Mouse (Mus musculus): ENCODE measurements around the gene Cfhr2. TPM values are rescaled to one million over a fixed set of nuclear protein-coding genes. Genes with fewer than 3 reads are reported as not detected.

The Cfhr2 gene
- 0.08 and 0.17 TPM in 2 replicates for polyA plus RNA-seq (2015; fragmentation: Nextera tagmentation; extraction: Ambion mirVana)

GRCm38 (mm10) chr1:139858548-139858947 lies at the start of gene Cfhr2:
Gene Cfhr2 (minus strand): TSS chr1:139858702.

GRCm38 (mm10) chr1:139781143-139781542 lies 77.4 kb downstream of the Cfhr2 start, which contains the start of gene Gm4788:
Gene Gm4788 (minus strand): TSS chr1:139781243.

Other genes with a start within 250 kb of the Cfhr2 start
- not detected in 2 replicates for gene Gm4788, start 77.5 kb downstream of the Cfhr2 start, polyA plus RNA-seq (2015; fragmentation: Nextera tagmentation; extraction: Ambion mirVana)